Mouse (Mus musculus): ENCODE results near the gene Ptprj. TPM values are rescaled to one million over a fixed set of nuclear protein-coding genes. Genes with fewer than 3 reads are reported as not detected.
"Not testable (repeated sequence)": the region's sequence is repeated elsewhere in the genome, so short reads cannot be mapped to it uniquely, and the experiment has no call there.

The Ptprj gene
- polyA plus RNA-seq, 1 experiment from 2014 or later, result 2.7 TPM

- H3K27me3 ChIP-seq (replicated peaks; ENCODE audit: low read depth, poor library complexity, severe bottlenecking), result no peaks in the 10 kb centered on the region
- no peaks in the 10 kb centered on the region for H3K4me1 ChIP-seq
- peaks cover 38% of the 10 kb centered on the region for H3K36me3 ChIP-seq (replicated peaks)
- WGBS, result 75% methylated on average over 3 of the region's 3 CpGs
- no peak for DNase-seq (ENCODE audit: low spot score)
- no peak overlapping the region for H3K27ac ChIP-seq (replicated peaks)
- H3K9me3 ChIP-seq, result no peaks in the 10 kb centered on the region
- H3K4me3 ChIP-seq, result no peak overlapping the region
Observed at GRCm38 (mm10) chr2:90452380-90452779, 128.1 kb downstream of the Ptprj start.

- no peak overlapping the region for H3K27ac ChIP-seq (replicated peaks)
- no peaks in the 10 kb centered on the region for H3K9me3 ChIP-seq
- H3K4me3 ChIP-seq, result no peak overlapping the region
- WGBS, result 78% methylated on average over 15 of the region's 15 CpGs
- no peak for DNase-seq (ENCODE audit: low spot score)
- no peaks in the 10 kb centered on the region for H3K4me1 ChIP-seq
- peaks cover 18% of the 10 kb centered on the region for H3K36me3 ChIP-seq (replicated peaks)
- H3K27me3 ChIP-seq (replicated peaks; ENCODE audit: low read depth, poor library complexity, severe bottlenecking), result no peaks in the 10 kb centered on the region
Observed at GRCm38 (mm10) chr2:90448967-90449740, 131.3 kb downstream of the Ptprj start.

- no peaks in the 10 kb centered on the region for H3K9me3 ChIP-seq
Observed at GRCm38 (mm10) chr2:90443811-90444210, 136.6 kb downstream of the Ptprj start.

GRCm38 (mm10) chr2:90441811-90442210 is 138.6 kb downstream of the Ptprj start:
- peak; percentile 21 for DNase-seq (ENCODE audit: low spot score)

More at GRCm38 (mm10) chr2:90443811-90444210, 136.6 kb downstream of the Ptprj start:
- 85% methylated on average over 5 of the region's 5 CpGs for WGBS
- Histone ChIP-seq H3K4me3 (no peak overlapping the region), H3K36me3 (replicated peaks) (no peaks in the 10 kb centered on the region), H3K4me1 (peaks cover 6% of the 10 kb centered on the region), H3K27me3 (replicated peaks; ENCODE audit: low read depth, poor library complexity, severe bottlenecking) (no peaks in the 10 kb centered on the region), H3K27ac (replicated peaks) (no peak overlapping the region)
- no peak for DNase-seq (ENCODE audit: low spot score)

GRCm38 (mm10) chr2:90440169-90440568 is 140.3 kb downstream of the Ptprj start:
- H3K27me3 ChIP-seq (replicated peaks; ENCODE audit: low read depth, poor library complexity, severe bottlenecking), result not testable (repeated sequence)

More at GRCm38 (mm10) chr2:90441811-90442210, 138.6 kb downstream of the Ptprj start:
- not testable (repeated sequence) for H3K4me3 ChIP-seq; H3K9me3 ChIP-seq; H3K27ac ChIP-seq (replicated peaks); H3K36me3 ChIP-seq (replicated peaks); H3K4me1 ChIP-seq; H3K27me3 ChIP-seq (replicated peaks; ENCODE audit: low read depth, poor library complexity, severe bottlenecking)
- 13% methylated on average over 4 of the region's 4 CpGs for WGBS

GRCm38 (mm10) chr2:90437453-90437852 is 143.0 kb downstream of the Ptprj start:
- not testable (repeated sequence) for H3K36me3 ChIP-seq (replicated peaks); H3K27me3 ChIP-seq (replicated peaks; ENCODE audit: low read depth, poor library complexity, severe bottlenecking); H3K9me3 ChIP-seq; DNase-seq (ENCODE audit: low spot score); H3K4me1 ChIP-seq; H3K27ac ChIP-seq (replicated peaks); H3K4me3 ChIP-seq
- 97% methylated on average over 1 of the region's 5 CpGs for WGBS

More at GRCm38 (mm10) chr2:90440169-90440568, 140.3 kb downstream of the Ptprj start:
- H3K36me3 ChIP-seq (replicated peaks); DNase-seq (ENCODE audit: low spot score); H3K4me3 ChIP-seq; H3K27ac ChIP-seq (replicated peaks); H3K4me1 ChIP-seq; H3K9me3 ChIP-seq: not testable (repeated sequence)

- H3K36me3 ChIP-seq (replicated peaks); H3K4me3 ChIP-seq; DNase-seq (ENCODE audit: low spot score); H3K27me3 ChIP-seq (replicated peaks; ENCODE audit: low read depth, poor library complexity, severe bottlenecking); H3K27ac ChIP-seq (replicated peaks); H3K9me3 ChIP-seq; H3K4me1 ChIP-seq: not testable (repeated sequence)
- WGBS, result no CpG with 5 or more reads among the region's 4 CpGs
Observed at GRCm38 (mm10) chr2:90429782-90430181, 150.7 kb downstream of the Ptprj start.

- H3K36me3 ChIP-seq (replicated peaks); H3K27me3 ChIP-seq (replicated peaks; ENCODE audit: low read depth, poor library complexity, severe bottlenecking); H3K27ac ChIP-seq (replicated peaks); DNase-seq (ENCODE audit: low spot score); H3K4me1 ChIP-seq; H3K4me3 ChIP-seq; H3K9me3 ChIP-seq: not testable (repeated sequence)
- 100% methylated on average over 1 of the region's 11 CpGs for WGBS
Observed at GRCm38 (mm10) chr2:90428988-90429717, 151.3 kb downstream of the Ptprj start.

- H3K36me3 ChIP-seq (replicated peaks); H3K27me3 ChIP-seq (replicated peaks; ENCODE audit: low read depth, poor library complexity, severe bottlenecking); DNase-seq (ENCODE audit: low spot score); H3K4me3 ChIP-seq; H3K27ac ChIP-seq (replicated peaks); H3K4me1 ChIP-seq; H3K9me3 ChIP-seq: not testable (repeated sequence)
- WGBS, result no CpG with 5 or more reads among the region's 4 CpGs
Observed at GRCm38 (mm10) chr2:90424937-90425336, 155.5 kb downstream of the Ptprj start.

GRCm38 (mm10) chr2:90422282-90422681 is 158.2 kb downstream of the Ptprj start:
- H3K4me1 ChIP-seq; H3K36me3 ChIP-seq (replicated peaks); H3K9me3 ChIP-seq; H3K27me3 ChIP-seq (replicated peaks; ENCODE audit: low read depth, poor library complexity, severe bottlenecking); H3K4me3 ChIP-seq; DNase-seq (ENCODE audit: low spot score); H3K27ac ChIP-seq (replicated peaks): not testable (repeated sequence)
- WGBS, result 88% methylated on average over 6 of the region's 6 CpGs

- H3K9me3 ChIP-seq; DNase-seq (ENCODE audit: low spot score); H3K36me3 ChIP-seq (replicated peaks); H3K4me1 ChIP-seq; H3K27me3 ChIP-seq (replicated peaks; ENCODE audit: low read depth, poor library complexity, severe bottlenecking); H3K4me3 ChIP-seq; H3K27ac ChIP-seq (replicated peaks): not testable (repeated sequence)
- 72% methylated on average over 4 of the region's 4 CpGs for WGBS
Observed at GRCm38 (mm10) chr2:90414110-90414821, 166.2 kb downstream of the Ptprj start.

- 79% methylated on average over 5 of the region's 7 CpGs for WGBS
- not testable (repeated sequence) for H3K9me3 ChIP-seq; H3K27ac ChIP-seq (replicated peaks); H3K4me1 ChIP-seq; H3K36me3 ChIP-seq (replicated peaks); DNase-seq (ENCODE audit: low spot score); H3K4me3 ChIP-seq; H3K27me3 ChIP-seq (replicated peaks; ENCODE audit: low read depth, poor library complexity, severe bottlenecking)
Observed at GRCm38 (mm10) chr2:90398633-90399107, 181.8 kb downstream of the Ptprj start, which contains the start of gene Olfr1274-ps. Olfr1274-ps (plus strand) TSS chr2:90398683.
